Mouse (Mus musculus) CD4-positive helper T cell, adult 2 months (primary cell): ENCODE measurements around the gene Fnbp1.
"Not testable (repeated sequence)": the region's sequence is repeated elsewhere in the genome, so short reads cannot be mapped to it uniquely, and the experiment has no call there.

Experiments used
- DNase-seq: peaks from one replicate; pipeline ENCODE4 v3.0.0-alpha.2; 2012; ENCODE audit warnings: low read depth, missing footprints, low spot score

The Fnbp1 gene

GRCm38 (mm10) chr2:31141867-31142454 lies at the start of gene Fnbp1:
Gene Fnbp1 (minus strand): TSS chr2:31142008.
- DNase-seq, result peak; percentile 93

- no peak for DNase-seq
These were observed 47.8 kb upstream of the Fnbp1 start for GRCm38 (mm10) chr2:31189654-31190053.

GRCm38 (mm10) chr2:31188691-31189090 lies 46.9 kb upstream of the Fnbp1 start:
- DNase-seq, result no peak

- DNase-seq, result no peak
These were observed 42.0 kb upstream of the Fnbp1 start for GRCm38 (mm10) chr2:31183830-31184229.

- DNase-seq, result no peak
These were observed 41.0 kb upstream of the Fnbp1 start for GRCm38 (mm10) chr2:31182786-31183330.

GRCm38 (mm10) chr2:31180081-31180551 lies 38.3 kb upstream of the Fnbp1 start:
- DNase-seq, result peak; percentile 73

- no peak for DNase-seq
These were observed 37.7 kb upstream of the Fnbp1 start for GRCm38 (mm10) chr2:31179471-31179870.

- not testable (repeated sequence) for DNase-seq
These were observed 36.8 kb upstream of the Fnbp1 start for GRCm38 (mm10) chr2:31178593-31178992.

GRCm38 (mm10) chr2:31173290-31173689 lies 31.5 kb upstream of the Fnbp1 start:
- DNase-seq, result no peak

- peak; percentile 49 for DNase-seq
These were observed 30.7 kb upstream of the Fnbp1 start for GRCm38 (mm10) chr2:31172536-31172935.

GRCm38 (mm10) chr2:31172001-31172400 lies 30.2 kb upstream of the Fnbp1 start:
- DNase-seq, result peak; percentile 67

- no peak for DNase-seq
These were observed 28.4 kb upstream of the Fnbp1 start for GRCm38 (mm10) chr2:31170164-31170563.

- DNase-seq, result no peak
These were observed 27.2 kb upstream of the Fnbp1 start for GRCm38 (mm10) chr2:31169001-31169400.

GRCm38 (mm10) chr2:31167571-31167970 lies 25.8 kb upstream of the Fnbp1 start:
- DNase-seq, result not testable (repeated sequence)

- DNase-seq, result no peak
These were observed 23.7 kb upstream of the Fnbp1 start for GRCm38 (mm10) chr2:31165529-31165928.

- peak; percentile 51 for DNase-seq
These were observed 23.1 kb upstream of the Fnbp1 start for GRCm38 (mm10) chr2:31164841-31165455.

- DNase-seq, result no peak
These were observed 21.7 kb upstream of the Fnbp1 start for GRCm38 (mm10) chr2:31163361-31164118.

GRCm38 (mm10) chr2:31161620-31162019 lies 19.8 kb upstream of the Fnbp1 start:
- no peak for DNase-seq

- no peak for DNase-seq
These were observed 18.5 kb upstream of the Fnbp1 start for GRCm38 (mm10) chr2:31160147-31160920.

- DNase-seq, result no peak
These were observed 15.0 kb upstream of the Fnbp1 start for GRCm38 (mm10) chr2:31156846-31157245.
